Comparison of ENCODE assay signal across 1 mouse cellular context in the genomic region with DNA sequence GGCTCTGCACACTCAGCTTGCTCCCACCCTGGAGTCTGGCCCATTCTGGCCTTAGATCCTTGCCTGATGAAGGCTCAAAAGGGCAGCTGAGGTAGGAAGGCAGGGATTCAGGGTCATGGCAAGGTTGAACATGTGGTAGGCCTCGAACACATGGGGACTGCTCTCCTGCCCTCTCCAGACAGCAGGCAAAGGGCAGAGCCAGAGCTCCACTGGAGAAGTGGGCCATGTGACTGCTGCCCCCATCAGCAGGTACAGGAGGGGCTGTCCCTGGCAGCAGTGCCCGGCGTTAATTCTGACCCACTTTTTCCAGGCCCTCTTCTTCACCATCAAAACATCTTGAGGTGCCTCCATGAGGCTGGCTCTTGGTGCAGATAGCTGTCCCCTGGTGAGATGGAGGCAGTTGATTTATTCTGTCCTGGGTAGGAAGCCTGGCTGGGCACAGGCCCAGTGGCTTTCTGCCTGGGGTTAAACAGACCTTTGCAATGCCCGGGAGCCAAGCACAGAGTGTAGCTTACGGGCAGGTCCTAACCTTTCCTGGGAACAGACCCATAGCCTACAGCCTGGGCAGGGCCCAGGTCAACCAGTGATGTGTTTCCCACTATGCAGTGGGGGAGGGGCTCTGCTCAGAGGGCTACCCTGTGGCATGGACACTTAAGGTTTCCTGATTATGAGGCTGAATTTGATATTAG.
TF ChIP-seq lines count a peak whose summit lies in the region.

No protein-coding gene starts in this region.

TF ChIP-seq in ES-E14, 5 proteins besides CTCF, POLR2A, EP300 and RAD21 (continued from another document):
- TF ChIP-seq CHD2 (IDR thresholded peaks at IDR 0.05; ENCODE audit: low read depth, low read length) (no peak), ZNF384 (IDR thresholded peaks at IDR 0.05; ENCODE audit: low read depth, low read length) (no peak)
